Mouse (Mus musculus): Measurements from ENCODE around the gene Nav1. TPM values are rescaled to one million over a fixed set of nuclear protein-coding genes. Genes with fewer than 3 reads are reported as not detected.
A peak's percentile ranks its signal among the peaks of the same experiment; 100 is the strongest.

Nav1 gene
- polyA plus RNA-seq, 1 experiment: 33.7 TPM

DNA sequence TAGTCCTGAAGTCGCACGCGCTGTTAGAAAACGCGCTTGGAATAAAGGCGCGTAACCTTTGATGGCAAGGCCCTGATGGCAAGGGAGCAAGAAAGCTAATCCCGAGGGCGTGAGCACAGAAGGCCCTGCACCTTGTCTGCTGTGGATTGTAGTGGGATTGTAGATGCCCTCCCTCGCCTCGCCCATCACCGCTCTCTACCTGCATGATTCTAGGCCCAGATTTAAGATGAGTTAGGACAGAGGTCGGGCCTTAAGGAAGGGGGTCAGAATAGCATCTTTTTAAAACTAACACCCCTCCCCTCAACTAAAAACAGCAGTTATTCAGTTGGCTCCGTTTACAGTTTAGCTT is 176.5 kb downstream of the Nav1 start:
- peak overlapping the region; percentile 93 for H3K4me2 ChIP-seq (ENCODE audit: low read depth)
- TF ChIP-seq POLR2A (IDR thresholded peaks at IDR 0.05; ENCODE audit: insufficient read length, low read depth): no peak
- no peak for TF ChIP-seq SRF (IDR thresholded peaks at IDR 0.05; ENCODE audit: control insufficient read depth, insufficient read length, low read depth)
- no peak for TF ChIP-seq E2F4 (IDR thresholded peaks at IDR 0.05; ENCODE audit: insufficient read depth)
- TF ChIP-seq CEBPB (IDR thresholded peaks at IDR 0.05; ENCODE audit: insufficient read depth, poor library complexity, severe bottlenecking): no peak
- TF ChIP-seq TCF12 (IDR thresholded peaks at IDR 0.05; ENCODE audit: insufficient read depth, poor library complexity, severe bottlenecking): no peak
- no peak for TF ChIP-seq USF1 (IDR thresholded peaks at IDR 0.05; ENCODE audit: low read depth)
- TF ChIP-seq MYOD1 (IDR thresholded peaks at IDR 0.05; ENCODE audit: control insufficient read depth in 1 of 3, insufficient read length in 2 of 3, low read depth in 2 of 3): no peak
- no peak for TF ChIP-seq TCF3 (IDR thresholded peaks at IDR 0.05; ENCODE audit: insufficient read length, low read depth)
- no peak for TF ChIP-seq MAX (IDR thresholded peaks at IDR 0.05; ENCODE audit: low read depth)
- no peak for TF ChIP-seq POLR2AphosphoS2 (IDR thresholded peaks at IDR 0.05; ENCODE audit: insufficient read length, low read depth)
- no peak for TF ChIP-seq MYOG (IDR thresholded peaks at IDR 0.05; ENCODE audit: control insufficient read depth in 1 of 3, insufficient read depth in 1 of 3, insufficient read length in 2 of 3, low read depth in 2 of 3)
- H3K27me3 ChIP-seq (ENCODE audit: control insufficient read depth, insufficient read depth, insufficient read length): no peaks in the 10 kb centered on the region
- peak overlapping the region; percentile 39 for H3ac ChIP-seq (ENCODE audit: control insufficient read depth, insufficient read length)
- H3K4me3 ChIP-seq: peak overlapping the region; percentile 99
- H3K36me3 ChIP-seq (ENCODE audit: control insufficient read depth, insufficient read depth): peaks cover 6% of the 10 kb centered on the region
- H3K79me2 ChIP-seq (ENCODE audit: control insufficient read depth, insufficient read depth): peaks cover 45% of the 10 kb centered on the region

DNA sequence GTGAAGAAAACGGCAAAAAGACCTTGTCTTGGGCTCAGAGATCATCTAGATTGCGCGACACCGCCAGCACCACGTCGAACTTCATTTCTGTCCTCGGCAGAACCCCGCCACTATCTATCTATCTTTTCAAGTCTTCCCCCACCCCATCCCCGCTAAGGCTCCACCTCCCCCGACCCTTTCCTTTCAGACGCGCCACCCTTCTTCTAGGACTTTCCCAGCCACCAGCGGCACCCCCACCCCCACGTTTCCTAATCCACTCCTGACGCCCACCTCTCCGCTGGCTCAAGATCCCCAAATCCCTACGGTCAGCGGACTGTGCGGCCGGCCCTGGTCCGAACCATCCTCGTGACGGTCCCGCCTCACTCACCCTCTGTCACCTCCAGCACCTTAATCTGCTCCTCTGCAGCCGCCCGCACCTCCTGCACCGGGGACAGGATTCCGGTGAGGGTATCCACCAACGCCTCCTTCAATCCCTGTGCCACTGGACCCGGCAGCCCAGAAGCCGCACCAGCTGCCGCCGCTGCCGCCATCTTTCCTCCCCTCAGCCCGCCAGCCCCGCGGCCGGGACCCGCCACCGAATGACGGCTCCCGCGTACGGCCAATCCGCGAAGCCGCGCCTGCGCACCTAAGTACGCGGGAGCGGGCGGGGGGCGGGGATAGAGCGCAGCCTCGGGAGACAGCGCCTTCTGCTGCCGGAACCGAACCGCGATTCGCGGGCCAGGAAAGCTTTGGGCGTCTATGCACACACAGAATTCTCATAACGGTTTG is 177.0 kb downstream of the Nav1 start, which contains the start of gene Ipo9:
Gene Ipo9 (minus strand): TSS at position 599 of the 768 bp plus-strand sequence.
- Histone ChIP-seq H3K4me3 (peak within 1 kb of the TSS; percentile 99), H3K27me3 (ENCODE audit: control insufficient read depth, insufficient read depth, insufficient read length) (no peaks in the 10 kb centered on the region), H3K79me2 (ENCODE audit: control insufficient read depth, insufficient read depth) (peaks cover 50% of the 10 kb centered on the region), H3ac (ENCODE audit: control insufficient read depth, insufficient read length) (peak within 1 kb of the TSS; percentile 39), H3K36me3 (ENCODE audit: control insufficient read depth, insufficient read depth) (peaks cover 12% of the 10 kb centered on the region), H3K4me2 (ENCODE audit: low read depth) (peak within 1 kb of the TSS; percentile 93)
- no peak for TF ChIP-seq MAX (IDR thresholded peaks at IDR 0.05; ENCODE audit: low read depth)
- peak in 2 of 3 experiments; percentile 9 to 60 for TF ChIP-seq MYOD1 (IDR thresholded peaks at IDR 0.05; ENCODE audit: control insufficient read depth in 1 of 3, insufficient read length in 2 of 3, low read depth in 2 of 3)
- TF ChIP-seq MYOG (IDR thresholded peaks at IDR 0.05; ENCODE audit: control insufficient read depth in 1 of 3, insufficient read depth in 1 of 3, insufficient read length in 2 of 3, low read depth in 2 of 3): peak in 2 of 3 experiments; percentile 9 to 60
- peak; percentile 83 for TF ChIP-seq POLR2A (IDR thresholded peaks at IDR 0.05; ENCODE audit: insufficient read length, low read depth)
- peak; percentile 53 for TF ChIP-seq POLR2AphosphoS2 (IDR thresholded peaks at IDR 0.05; ENCODE audit: insufficient read length, low read depth)
- peak; percentile 39 for TF ChIP-seq SRF (IDR thresholded peaks at IDR 0.05; ENCODE audit: control insufficient read depth, insufficient read length, low read depth)
- peak; percentile 77 for TF ChIP-seq E2F4 (IDR thresholded peaks at IDR 0.05; ENCODE audit: insufficient read depth)
- no peak for TF ChIP-seq REST (IDR thresholded peaks at IDR 0.05; ENCODE audit: insufficient read depth, insufficient read length)

DNA sequence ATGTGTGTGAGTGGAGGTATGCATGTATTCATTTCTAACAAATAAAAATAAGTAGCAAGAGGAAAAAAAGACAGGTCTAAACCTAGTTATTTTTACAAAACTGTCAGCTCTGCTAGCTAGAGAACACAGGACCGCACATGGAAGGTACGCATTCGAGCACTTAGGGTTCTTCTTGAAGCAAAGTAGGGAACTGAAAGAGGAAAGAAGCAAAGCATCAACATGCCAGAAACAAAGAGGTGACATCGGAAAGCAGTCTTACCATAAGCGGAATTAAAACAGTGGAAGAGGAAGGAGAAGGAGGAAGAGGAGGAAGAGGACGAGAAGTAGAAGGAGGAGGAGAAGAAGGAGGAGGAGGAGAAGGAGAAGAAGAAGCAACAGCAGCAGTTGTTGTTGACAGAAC is 179.7 kb downstream of the Nav1 start:
- Histone ChIP-seq H3K4me3 (no peak overlapping the region), H3ac (ENCODE audit: control insufficient read depth, insufficient read length) (no peak overlapping the region), H3K4me2 (ENCODE audit: low read depth) (no peak overlapping the region), H3K27me3 (ENCODE audit: control insufficient read depth, insufficient read depth, insufficient read length) (no peaks in the 10 kb centered on the region), H3K36me3 (ENCODE audit: control insufficient read depth, insufficient read depth) (peaks cover 12% of the 10 kb centered on the region), H3K79me2 (ENCODE audit: control insufficient read depth, insufficient read depth) (peaks cover 77% of the 10 kb centered on the region)
- TF ChIP-seq TCF3 (IDR thresholded peaks at IDR 0.05; ENCODE audit: insufficient read length, low read depth) (no peak), MAX (IDR thresholded peaks at IDR 0.05; ENCODE audit: low read depth) (no peak), REST (IDR thresholded peaks at IDR 0.05; ENCODE audit: insufficient read depth, insufficient read length) (no peak), MYOG (IDR thresholded peaks at IDR 0.05; ENCODE audit: control insufficient read depth in 1 of 3, insufficient read depth in 1 of 3, insufficient read length in 2 of 3, low read depth in 2 of 3) (no peak)

DNA sequence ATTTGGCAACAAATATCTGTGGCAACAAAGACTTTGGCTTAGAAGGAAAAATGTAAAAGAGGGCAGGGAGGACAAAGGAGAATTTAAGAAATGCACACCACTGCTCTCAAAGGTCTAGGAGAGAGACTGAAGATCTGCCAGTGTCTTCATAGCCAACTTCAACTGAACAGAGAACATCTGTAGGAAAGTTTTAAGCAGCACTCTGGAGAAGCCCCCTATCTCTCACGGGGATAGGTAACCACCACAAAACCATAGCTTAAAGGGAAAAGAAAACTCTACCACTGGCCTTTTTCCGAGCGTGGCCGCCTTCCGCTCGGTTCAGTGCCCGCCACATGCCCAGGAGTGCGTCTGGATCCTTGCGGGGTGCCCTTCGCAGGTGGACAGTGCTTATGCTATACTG is 180.4 kb downstream of the Nav1 start:
- Histone ChIP-seq H3K27me3 (ENCODE audit: control insufficient read depth, insufficient read depth, insufficient read length) (no peaks in the 10 kb centered on the region), H3K4me2 (ENCODE audit: low read depth) (no peak overlapping the region), H3ac (ENCODE audit: control insufficient read depth, insufficient read length) (no peak overlapping the region), H3K79me2 (ENCODE audit: control insufficient read depth, insufficient read depth) (peaks cover 85% of the 10 kb centered on the region), H3K4me3 (no peak overlapping the region), H3K36me3 (ENCODE audit: control insufficient read depth, insufficient read depth) (peaks cover 12% of the 10 kb centered on the region)
- TF ChIP-seq REST (IDR thresholded peaks at IDR 0.05; ENCODE audit: insufficient read depth, insufficient read length): no peak
- TF ChIP-seq MYOD1 (IDR thresholded peaks at IDR 0.05; ENCODE audit: control insufficient read depth in 1 of 3, insufficient read length in 2 of 3, low read depth in 2 of 3): no peak
- no peak for TF ChIP-seq SRF (IDR thresholded peaks at IDR 0.05; ENCODE audit: control insufficient read depth, insufficient read length, low read depth)
- TF ChIP-seq TCF12 (IDR thresholded peaks at IDR 0.05; ENCODE audit: insufficient read depth, poor library complexity, severe bottlenecking): no peak
- no peak for TF ChIP-seq USF1 (IDR thresholded peaks at IDR 0.05; ENCODE audit: low read depth)
- no peak for TF ChIP-seq MAX (IDR thresholded peaks at IDR 0.05; ENCODE audit: low read depth)
- TF ChIP-seq TCF3 (IDR thresholded peaks at IDR 0.05; ENCODE audit: insufficient read length, low read depth): no peak
- no peak for TF ChIP-seq E2F4 (IDR thresholded peaks at IDR 0.05; ENCODE audit: insufficient read depth)
- TF ChIP-seq MYOG (IDR thresholded peaks at IDR 0.05; ENCODE audit: control insufficient read depth in 1 of 3, insufficient read depth in 1 of 3, insufficient read length in 2 of 3, low read depth in 2 of 3): no peak
- no peak for TF ChIP-seq CEBPB (IDR thresholded peaks at IDR 0.05; ENCODE audit: insufficient read depth, poor library complexity, severe bottlenecking)
- no peak for TF ChIP-seq POLR2A (IDR thresholded peaks at IDR 0.05; ENCODE audit: insufficient read length, low read depth)
- TF ChIP-seq POLR2AphosphoS2 (IDR thresholded peaks at IDR 0.05; ENCODE audit: insufficient read length, low read depth): no peak
